Mouse (Mus musculus): ENCODE measurements around the gene Slc10a6. TPM values are rescaled to one million over a fixed set of nuclear protein-coding genes. Genes with fewer than 3 reads are reported as not detected.

The Slc10a6 gene
- polyA plus RNA-seq (2012; rRNA removed): 1.4 and 1.8 TPM in 2 replicates

- WGBS: 49% methylated on average over 17 of the region's 17 CpGs
Observed at GRCm38 (mm10) chr5:103629111-103629764, at the start of gene Slc10a6. Slc10a6 (minus strand) TSS chr5:103629403.

GRCm38 (mm10) chr5:103678974-103679373 lies 49.8 kb upstream of the Slc10a6 start:
- no peak for DNase-seq (ENCODE audit: low read depth, low spot score)
- 92% methylated on average over 5 of the region's 5 CpGs for WGBS

More at GRCm38 (mm10) chr5:103629111-103629764, at the start of gene Slc10a6:
- no peak for DNase-seq (ENCODE audit: low read depth, low spot score)

- DNase-seq (ENCODE audit: low read depth, low spot score): no peak
- WGBS: 95% methylated on average over 6 of the region's 6 CpGs
Observed at GRCm38 (mm10) chr5:103677894-103678293, 48.7 kb upstream of the Slc10a6 start.

- 35% methylated on average over 6 of the region's 6 CpGs for WGBS
- no peak for DNase-seq (ENCODE audit: low read depth, low spot score)
Observed at GRCm38 (mm10) chr5:103676289-103676881, 47.2 kb upstream of the Slc10a6 start.

- no peak for DNase-seq (ENCODE audit: low read depth, low spot score)
Observed at GRCm38 (mm10) chr5:103674482-103674881, 45.3 kb upstream of the Slc10a6 start.

GRCm38 (mm10) chr5:103673611-103674010 lies 44.4 kb upstream of the Slc10a6 start:
- 62% methylated on average over 4 of the region's 4 CpGs for WGBS
- DNase-seq (ENCODE audit: low read depth, low spot score): no peak

More at GRCm38 (mm10) chr5:103674482-103674881, 45.3 kb upstream of the Slc10a6 start:
- 71% methylated on average over 6 of the region's 6 CpGs for WGBS

GRCm38 (mm10) chr5:103671858-103672257 lies 42.7 kb upstream of the Slc10a6 start:
- no peak for DNase-seq (ENCODE audit: low read depth, low spot score)
- 38% methylated on average over 3 of the region's 3 CpGs for WGBS

GRCm38 (mm10) chr5:103665876-103666275 lies 36.7 kb upstream of the Slc10a6 start:
- WGBS: 59% methylated on average over 2 of the region's 2 CpGs
- DNase-seq (ENCODE audit: low read depth, low spot score): no peak

GRCm38 (mm10) chr5:103664932-103665331 lies 35.7 kb upstream of the Slc10a6 start:
- DNase-seq (ENCODE audit: low read depth, low spot score): no peak
- WGBS: 91% methylated on average over 9 of the region's 9 CpGs

GRCm38 (mm10) chr5:103659571-103659970 lies 30.4 kb upstream of the Slc10a6 start:
- no peak for DNase-seq (ENCODE audit: low read depth, low spot score)
- 15% methylated on average over 3 of the region's 3 CpGs for whole genome bisulfite sequencing

GRCm38 (mm10) chr5:103658921-103659320 lies 29.7 kb upstream of the Slc10a6 start:
- 69% methylated on average over 5 of the region's 5 CpGs for WGBS
- DNase-seq (ENCODE audit: low read depth, low spot score): no peak

- 3% methylated on average over 55 of the region's 56 CpGs for WGBS
- no peak for DNase-seq (ENCODE audit: low read depth, low spot score)
Observed at GRCm38 (mm10) chr5:103655346-103656118, 26.3 kb upstream of the Slc10a6 start, which contains the start of gene 1700016H13Rik. 1700016H13Rik (minus strand) TSS chr5:103656010.

GRCm38 (mm10) chr5:103654780-103655179 lies 25.6 kb upstream of the Slc10a6 start:
- DNase-seq (ENCODE audit: low read depth, low spot score): no peak
- WGBS: 28% methylated on average over 4 of the region's 4 CpGs

GRCm38 (mm10) chr5:103654225-103654624 lies 25.0 kb upstream of the Slc10a6 start:
- no peak for DNase-seq (ENCODE audit: low read depth, low spot score)
- WGBS: 56% methylated on average over 6 of the region's 6 CpGs

GRCm38 (mm10) chr5:103647320-103647719 lies 18.1 kb upstream of the Slc10a6 start:
- WGBS: 90% methylated on average over 3 of the region's 3 CpGs

GRCm38 (mm10) chr5:103644167-103644566 lies 15.0 kb upstream of the Slc10a6 start:
- DNase-seq (ENCODE audit: low read depth, low spot score): no peak
- WGBS: 98% methylated on average over 1 of the region's 1 CpGs

More at GRCm38 (mm10) chr5:103647320-103647719, 18.1 kb upstream of the Slc10a6 start:
- no peak for DNase-seq (ENCODE audit: low read depth, low spot score)

- 88% methylated on average over 2 of the region's 2 CpGs for WGBS
- DNase-seq (ENCODE audit: low read depth, low spot score): no peak
Observed at GRCm38 (mm10) chr5:103637162-103637561, 8.0 kb upstream of the Slc10a6 start.

- 62% methylated on average over 9 of the region's 9 CpGs for WGBS
Observed at GRCm38 (mm10) chr5:103629854-103630580, 814 bp upstream of the Slc10a6 start.

GRCm38 (mm10) chr5:103628499-103628898 lies 704 bp downstream of the Slc10a6 start:
- 82% methylated on average over 6 of the region's 6 CpGs for WGBS
- DNase-seq (ENCODE audit: low read depth, low spot score): no peak

More at GRCm38 (mm10) chr5:103629854-103630580, 814 bp upstream of the Slc10a6 start:
- no peak for DNase-seq (ENCODE audit: low read depth, low spot score)

- 47% methylated on average over 5 of the region's 5 CpGs for WGBS
- DNase-seq (ENCODE audit: low read depth, low spot score): no peak
Observed at GRCm38 (mm10) chr5:103624831-103625230, 4.4 kb downstream of the Slc10a6 start.
